Mouse (Mus musculus): Measurements from ENCODE around the gene Oscar. TPM values are rescaled to one million over a fixed set of nuclear protein-coding genes. Genes with fewer than 3 reads are reported as not detected.
"Not testable (repeated sequence)": the region's sequence is repeated elsewhere in the genome, so short reads cannot be mapped to it uniquely, and the experiment has no call there.

The Oscar gene
- polyA plus RNA-seq, 1 experiment = not detected

DNA sequence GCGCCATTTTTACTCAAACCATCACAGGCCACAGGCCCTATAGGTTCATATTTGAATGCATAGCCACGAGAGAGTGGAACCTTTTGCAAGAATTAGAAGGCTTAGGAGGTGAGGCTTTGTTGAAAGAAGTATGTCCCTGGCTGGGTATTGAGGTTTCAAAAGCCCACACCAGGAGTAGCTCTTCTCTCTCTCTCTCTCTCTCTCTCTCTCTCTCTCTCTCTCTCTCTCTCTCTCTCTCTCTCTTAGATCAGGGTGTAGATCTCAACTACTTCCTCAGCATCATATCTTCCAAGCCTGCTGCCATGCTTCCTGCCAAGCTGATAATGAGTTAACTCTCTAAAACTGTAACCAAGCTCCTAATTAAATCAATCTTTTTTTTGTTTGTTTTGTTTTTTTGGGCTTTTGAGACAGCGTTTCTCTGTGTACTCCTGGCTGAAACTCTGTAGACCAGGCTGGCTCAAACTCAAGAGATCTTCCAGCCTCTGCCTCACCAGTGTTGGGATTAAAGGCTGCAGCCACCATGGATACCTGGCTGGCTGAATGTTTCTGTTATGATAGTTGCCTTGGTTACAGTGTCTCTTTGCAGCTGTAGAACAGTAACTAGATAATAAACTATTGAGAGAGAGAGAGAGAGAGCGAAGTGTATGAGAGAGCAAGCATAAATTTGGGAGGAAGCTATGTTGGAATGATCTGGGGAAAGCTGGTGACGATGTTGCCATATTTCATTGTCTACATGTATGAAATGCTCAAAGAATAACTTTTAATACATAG lies 39.4 kb downstream of the Oscar start:
- Histone ChIP-seq H3K4me3 (no peak overlapping the region), H3K4me2 (ENCODE audit: low read depth) (no peak overlapping the region), H3K79me2 (ENCODE audit: control insufficient read depth, insufficient read depth) (no peaks in the 10 kb centered on the region), H3K36me3 (ENCODE audit: control insufficient read depth, insufficient read depth) (no peaks in the 10 kb centered on the region), H3ac (ENCODE audit: control insufficient read depth, insufficient read length) (no peak overlapping the region), H3K27me3 (ENCODE audit: control insufficient read depth, insufficient read depth, insufficient read length) (no peaks in the 10 kb centered on the region)
- TF ChIP-seq MYOD1 (IDR thresholded peaks at IDR 0.05; ENCODE audit: control insufficient read depth in 1 of 3, insufficient read length in 2 of 3, low read depth in 2 of 3) = no peak
- TF ChIP-seq TCF12 (IDR thresholded peaks at IDR 0.05; ENCODE audit: insufficient read depth, poor library complexity, severe bottlenecking) = no peak
- TF ChIP-seq CEBPB (IDR thresholded peaks at IDR 0.05; ENCODE audit: insufficient read depth, poor library complexity, severe bottlenecking) = no peak

DNA sequence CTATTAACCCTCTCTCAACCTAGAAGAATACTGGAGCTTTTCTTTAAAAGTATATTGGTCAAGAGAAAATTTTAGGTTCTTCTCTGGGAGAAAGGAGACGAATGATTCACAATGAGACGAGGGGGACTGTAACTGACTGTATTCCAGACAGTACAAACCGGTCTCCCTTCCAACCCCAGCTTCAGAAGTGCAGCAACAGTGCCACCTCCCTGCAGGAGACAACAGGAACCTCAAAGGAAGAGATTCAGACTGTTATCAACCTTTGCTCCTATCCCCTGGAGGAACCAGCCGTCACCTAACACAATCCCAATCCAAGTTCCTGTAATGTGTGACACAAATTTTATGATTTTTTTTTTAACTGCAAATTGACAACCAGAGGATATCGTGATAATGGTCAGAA lies 41.7 kb downstream of the Oscar start:
- no peaks in the 10 kb centered on the region for H3K36me3 ChIP-seq (ENCODE audit: control insufficient read depth, insufficient read depth)
- no peaks in the 10 kb centered on the region for H3K79me2 ChIP-seq (ENCODE audit: control insufficient read depth, insufficient read depth)
- no peak overlapping the region for H3ac ChIP-seq (ENCODE audit: control insufficient read depth, insufficient read length)
- H3K4me3 ChIP-seq = no peak overlapping the region
- TF ChIP-seq USF1 (IDR thresholded peaks at IDR 0.05; ENCODE audit: low read depth) (no peak), MYOG (IDR thresholded peaks at IDR 0.05; ENCODE audit: control insufficient read depth in 1 of 3, insufficient read depth in 1 of 3, insufficient read length in 2 of 3, low read depth in 2 of 3) (no peak), TCF3 (IDR thresholded peaks at IDR 0.05; ENCODE audit: insufficient read length, low read depth) (no peak), REST (IDR thresholded peaks at IDR 0.05; ENCODE audit: insufficient read depth, insufficient read length) (no peak), MAX (IDR thresholded peaks at IDR 0.05; ENCODE audit: low read depth) (no peak), CEBPB (IDR thresholded peaks at IDR 0.05; ENCODE audit: insufficient read depth, poor library complexity, severe bottlenecking) (no peak), POLR2AphosphoS2 (IDR thresholded peaks at IDR 0.05; ENCODE audit: insufficient read length, low read depth) (no peak), E2F4 (IDR thresholded peaks at IDR 0.05; ENCODE audit: insufficient read depth) (no peak), SRF (IDR thresholded peaks at IDR 0.05; ENCODE audit: control insufficient read depth, insufficient read length, low read depth) (no peak), MYOD1 (IDR thresholded peaks at IDR 0.05; ENCODE audit: control insufficient read depth in 1 of 3, insufficient read length in 2 of 3, low read depth in 2 of 3) (no peak), POLR2A (IDR thresholded peaks at IDR 0.05; ENCODE audit: insufficient read length, low read depth) (no peak), TCF12 (IDR thresholded peaks at IDR 0.05; ENCODE audit: insufficient read depth, poor library complexity, severe bottlenecking) (no peak)
- H3K27me3 ChIP-seq (ENCODE audit: control insufficient read depth, insufficient read depth, insufficient read length) = no peaks in the 10 kb centered on the region
- no peak overlapping the region for H3K4me2 ChIP-seq (ENCODE audit: low read depth)

DNA sequence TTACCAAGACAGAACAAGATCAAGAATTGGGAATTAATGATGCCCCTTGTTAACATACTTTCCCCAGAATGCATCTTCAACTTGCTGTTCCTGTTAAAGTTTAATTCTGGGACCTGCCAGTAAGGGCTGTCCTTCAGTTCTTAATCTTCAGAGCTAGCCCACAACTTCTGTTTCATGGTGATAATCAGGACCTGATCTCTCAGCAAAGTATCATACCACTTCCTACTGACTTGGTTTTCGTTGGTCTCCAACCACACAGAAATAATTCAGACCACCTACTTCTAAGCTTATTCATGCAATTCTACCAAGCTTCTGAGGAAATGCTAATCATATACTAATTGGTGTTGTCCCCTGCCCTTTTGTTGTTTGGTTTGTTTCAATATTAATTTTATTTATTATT lies 44.1 kb downstream of the Oscar start:
- Histone ChIP-seq H3ac (ENCODE audit: control insufficient read depth, insufficient read length) (no peak overlapping the region), H3K4me2 (ENCODE audit: low read depth) (no peak overlapping the region), H3K36me3 (ENCODE audit: control insufficient read depth, insufficient read depth) (no peaks in the 10 kb centered on the region), H3K4me3 (no peak overlapping the region), H3K27me3 (ENCODE audit: control insufficient read depth, insufficient read depth, insufficient read length) (no peaks in the 10 kb centered on the region), H3K79me2 (ENCODE audit: control insufficient read depth, insufficient read depth) (no peaks in the 10 kb centered on the region)
- TF ChIP-seq TCF3 (IDR thresholded peaks at IDR 0.05; ENCODE audit: insufficient read length, low read depth) = no peak

DNA sequence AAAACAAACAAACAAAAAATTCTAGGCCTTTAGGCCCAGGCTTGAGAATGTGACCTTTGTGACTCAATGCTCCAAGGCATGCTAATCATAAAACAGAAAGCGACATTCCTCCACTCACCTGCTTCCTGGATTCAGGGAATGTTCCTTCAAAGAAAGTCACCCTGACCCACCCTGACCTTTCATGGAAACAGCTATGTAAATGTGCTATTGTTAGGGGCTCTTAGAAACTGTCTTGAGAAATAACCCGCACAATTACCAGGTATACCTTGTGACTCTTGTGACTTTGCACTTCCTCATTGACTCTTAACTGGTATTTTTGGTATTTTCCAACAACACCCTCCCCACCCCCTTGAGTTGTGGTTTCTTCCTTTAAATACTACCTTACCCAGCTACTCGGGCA lies 45.4 kb downstream of the Oscar start:
- not testable (repeated sequence) for H3K79me2 ChIP-seq (ENCODE audit: control insufficient read depth, insufficient read depth); H3K4me3 ChIP-seq

DNA sequence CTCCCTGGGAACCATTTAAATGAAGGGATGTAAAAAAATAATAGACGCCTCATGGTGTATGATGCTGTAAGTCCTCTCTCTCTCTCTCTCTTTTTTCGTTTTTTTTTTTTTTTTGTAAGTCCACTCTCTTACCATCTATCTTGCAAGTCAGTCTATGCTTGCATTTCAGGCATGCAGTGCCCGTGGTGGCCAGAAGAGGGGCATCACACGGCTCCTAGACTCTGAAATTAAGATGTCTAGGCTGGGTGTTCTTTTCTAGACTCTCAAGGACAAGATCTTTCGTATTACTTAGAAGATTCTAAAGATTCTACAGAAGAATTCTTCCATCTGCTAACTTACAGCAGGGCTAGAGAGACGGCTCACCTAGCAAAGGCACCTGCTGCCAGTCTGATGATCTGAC lies 46.2 kb downstream of the Oscar start:
- Histone ChIP-seq H3K79me2 (ENCODE audit: control insufficient read depth, insufficient read depth) (no peaks in the 10 kb centered on the region), H3K36me3 (ENCODE audit: control insufficient read depth, insufficient read depth) (no peaks in the 10 kb centered on the region), H3K4me2 (ENCODE audit: low read depth) (no peak overlapping the region), H3ac (ENCODE audit: control insufficient read depth, insufficient read length) (no peak overlapping the region), H3K4me3 (no peak overlapping the region), H3K27me3 (ENCODE audit: control insufficient read depth, insufficient read depth, insufficient read length) (no peaks in the 10 kb centered on the region)
- no peak for TF ChIP-seq MAX (IDR thresholded peaks at IDR 0.05; ENCODE audit: low read depth)
- TF ChIP-seq E2F4 (IDR thresholded peaks at IDR 0.05; ENCODE audit: insufficient read depth) = no peak
- no peak for TF ChIP-seq TCF3 (IDR thresholded peaks at IDR 0.05; ENCODE audit: insufficient read length, low read depth)
- TF ChIP-seq TCF12 (IDR thresholded peaks at IDR 0.05; ENCODE audit: insufficient read depth, poor library complexity, severe bottlenecking) = no peak
- TF ChIP-seq SRF (IDR thresholded peaks at IDR 0.05; ENCODE audit: control insufficient read depth, insufficient read length, low read depth) = no peak
- no peak for TF ChIP-seq POLR2AphosphoS2 (IDR thresholded peaks at IDR 0.05; ENCODE audit: insufficient read length, low read depth)
- no peak for TF ChIP-seq CEBPB (IDR thresholded peaks at IDR 0.05; ENCODE audit: insufficient read depth, poor library complexity, severe bottlenecking)
- TF ChIP-seq POLR2A (IDR thresholded peaks at IDR 0.05; ENCODE audit: insufficient read length, low read depth) = no peak
- TF ChIP-seq USF1 (IDR thresholded peaks at IDR 0.05; ENCODE audit: low read depth) = no peak
- TF ChIP-seq REST (IDR thresholded peaks at IDR 0.05; ENCODE audit: insufficient read depth, insufficient read length) = no peak
- TF ChIP-seq MYOG (IDR thresholded peaks at IDR 0.05; ENCODE audit: control insufficient read depth in 1 of 3, insufficient read depth in 1 of 3, insufficient read length in 2 of 3, low read depth in 2 of 3) = no peak
- no peak for TF ChIP-seq MYOD1 (IDR thresholded peaks at IDR 0.05; ENCODE audit: control insufficient read depth in 1 of 3, insufficient read length in 2 of 3, low read depth in 2 of 3)

More for the DNA sequence above, 45.4 kb downstream of the Oscar start:
- not testable (repeated sequence) for H3ac ChIP-seq (ENCODE audit: control insufficient read depth, insufficient read length); H3K36me3 ChIP-seq (ENCODE audit: control insufficient read depth, insufficient read depth); H3K27me3 ChIP-seq (ENCODE audit: control insufficient read depth, insufficient read depth, insufficient read length); H3K4me2 ChIP-seq (ENCODE audit: low read depth)
